Comparison of ENCODE assay signal across 24 mouse cellular contexts in the genomic region with DNA sequence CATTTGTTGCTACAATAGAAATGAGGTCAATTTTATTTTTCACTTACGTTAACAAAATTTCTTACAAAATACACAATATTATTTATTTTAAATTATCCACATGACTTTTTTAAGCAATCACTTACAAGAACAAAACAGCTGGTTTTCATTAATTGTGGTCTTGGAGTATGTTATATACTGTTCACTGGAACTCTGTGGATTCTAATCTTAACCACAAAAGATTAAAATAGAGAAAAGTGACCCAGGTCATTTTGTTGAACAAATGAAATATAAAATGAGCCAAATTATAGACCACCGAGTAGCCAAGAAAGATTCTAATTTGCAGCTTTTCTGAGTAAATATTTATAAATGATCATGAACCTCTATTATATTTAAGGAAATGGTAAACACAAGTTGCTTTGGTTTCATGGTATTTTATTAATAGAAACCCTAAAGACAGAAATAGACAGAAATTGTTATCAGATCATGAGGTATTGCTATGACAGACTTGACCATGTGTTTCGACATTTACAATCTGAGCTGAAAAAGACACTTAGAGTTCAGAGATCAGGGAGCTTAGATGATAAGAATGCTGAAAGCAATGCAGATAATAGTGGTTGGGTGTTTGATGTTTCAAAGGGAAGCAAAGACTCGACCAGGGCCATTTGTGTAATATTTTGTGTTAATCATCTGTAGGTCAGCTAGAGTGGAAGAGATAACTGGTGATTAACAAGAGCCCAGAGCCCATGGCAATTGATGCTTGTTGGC. TPM values are rescaled to one million over a fixed set of nuclear protein-coding genes. Genes with fewer than 3 reads are reported as not detected.
DNase-seq lines count a peak whose midpoint lies in the region; ATAC-seq and TF ChIP-seq lines count a peak whose summit lies in the region.
"Had no signal": no experiment of that assay in that cellular context is flagged by ENCODE, and none has a peak within 500 bp of the region (broad histone marks: within the 10 kb centered on the region; RNA-seq: fewer than 3 reads in every experiment).

No protein-coding gene starts in this region.

- TF ChIP-seq CTCF in gastrocnemius, adult 2 months (IDR thresholded peaks at IDR 0.05): no peak
- TF ChIP-seq CTCF in lung, embryonic 14.5 days (IDR thresholded peaks at IDR 0.05; ENCODE audit: low read depth): no peak
- TF ChIP-seq CTCF in lung, adult 2 months (IDR thresholded peaks at IDR 0.05; ENCODE audit: insufficient read depth, low read length): no peak
- TF ChIP-seq CTCF in lung, postnatal 0 days (IDR thresholded peaks at IDR 0.05): no peak

- no peak overlapping the region for H3K4me2 ChIP-seq in lung, embryonic 14.5 days
- H3K4me2 ChIP-seq in lung, postnatal 0 days (replicated peaks; ENCODE audit: low read depth, low read length): no peak overlapping the region
- no peak overlapping the region for H3K4me2 ChIP-seq in forebrain, embryonic 13.5 days
- H3K4me2 ChIP-seq: embryonic facial prominence, embryonic 13.5 days; heart, embryonic 11.5 days; hindbrain, embryonic 12.5 days; hindbrain, embryonic 15.5 days had no signal

- no peak overlapping the region for H3K9ac ChIP-seq in lung, embryonic 14.5 days
- H3K9ac ChIP-seq in lung, postnatal 0 days (replicated peaks; ENCODE audit: low read depth): no peak overlapping the region
- H3K9ac ChIP-seq in forebrain, embryonic 13.5 days: no peak overlapping the region
- H3K9ac ChIP-seq: embryonic facial prominence, embryonic 13.5 days; forebrain, postnatal 0 days; hindbrain, embryonic 12.5 days; hindbrain, embryonic 15.5 days had no signal

- intact Hi-C loops in gastrocnemius, adult 2 months (cut with DNase I): no loop called here

- ATAC-seq in lung, embryonic 14.5 days (ENCODE audit: insufficient read depth): peak; percentile 89; the same call in 1 of the 2 replicates
- ATAC-seq in lung, postnatal 0 days: no peak
- no peak for ATAC-seq in forebrain, embryonic 13.5 days
- ATAC-seq: forebrain, embryonic 14.5 days; forebrain, postnatal 0 days; Patski had no signal

- WGBS in lung, embryonic 14.5 days: 30% methylated on average over 4 of the region's 4 CpGs
- 42% methylated on average over 4 of the region's 4 CpGs for WGBS in lung, adult 2 months
- 37% methylated on average over 4 of the region's 4 CpGs for WGBS in lung, postnatal 0 days
- WGBS in forebrain, embryonic 13.5 days: 64% methylated on average over 4 of the region's 4 CpGs

- TF ChIP-seq EP300 in lung, postnatal 0 days (IDR thresholded peaks at IDR 0.05): no peak

- no peak for TF ChIP-seq POLR2A in lung, adult 2 months (IDR thresholded peaks at IDR 0.05; ENCODE audit: borderline replicate concordance, extremely low read depth, low read depth, low read length)

- H3K27me3 ChIP-seq in lung, embryonic 14.5 days (ENCODE audit: insufficient read depth, low read length): no peaks in the 10 kb centered on the region
- no peaks in the 10 kb centered on the region for H3K27me3 ChIP-seq in lung, postnatal 0 days (replicated peaks; ENCODE audit: insufficient read depth, low read length)
- no peaks in the 10 kb centered on the region for H3K27me3 ChIP-seq in forebrain, embryonic 13.5 days
- H3K27me3 ChIP-seq: embryonic facial prominence, embryonic 13.5 days; hindbrain, embryonic 12.5 days; hindbrain, embryonic 15.5 days had no signal

- DNase-seq in gastrocnemius, adult 2 months: no peak
- DNase-seq in gastrocnemius, postnatal 4 days (ENCODE audit: low spot score in 2 of 2): no peak
- DNase-seq in lung, embryonic 14.5 days: peak; percentile 57
- DNase-seq in lung, adult 2 months: no peak
- peak; percentile 46 for DNase-seq in lung, postnatal 0 days (ENCODE audit: low spot score)
- no peak for DNase-seq in lung, postnatal 4 days
- DNase-seq in adipocyte (ENCODE audit: low spot score): peak; percentile 4
- DNase-seq: adrenal gland, postnatal 14 days; cerebellum, adult 11 months; cerebellum, adult 2 months; cerebellum, adult 9-11 months; cerebellum, postnatal 25 days; forebrain, postnatal 0 days; gastrocnemius, postnatal 10 days; gastrocnemius, postnatal 36 days; heart, adult 11 months had no signal

- no peaks in the 10 kb centered on the region for H3K9me3 ChIP-seq in lung, embryonic 14.5 days (ENCODE audit: low read depth, low read length)
- no peaks in the 10 kb centered on the region for H3K9me3 ChIP-seq in lung, postnatal 0 days (ENCODE audit: low read length)
- H3K9me3 ChIP-seq in forebrain, embryonic 13.5 days (replicated peaks): no peaks in the 10 kb centered on the region
- H3K9me3 ChIP-seq: embryonic facial prominence, embryonic 13.5 days; forebrain, embryonic 10.5 days; hindbrain, embryonic 12.5 days; hindbrain, embryonic 15.5 days had no signal

- no peak overlapping the region for H3K4me3 ChIP-seq in gastrocnemius, adult 2 months
- H3K4me3 ChIP-seq in lung, embryonic 14.5 days (ENCODE audit: low read depth, low read length): no peak overlapping the region
- no peak overlapping the region for H3K4me3 ChIP-seq in lung, adult 2 months (replicated peaks; ENCODE audit: extremely low read depth, low read depth, low read length)
- no peak overlapping the region for H3K4me3 ChIP-seq in lung, postnatal 0 days (ENCODE audit: low read depth, low read length)
- H3K4me3 ChIP-seq in forebrain, embryonic 13.5 days: no peak overlapping the region
- H3K4me3 ChIP-seq: embryonic facial prominence, embryonic 13.5 days; forebrain, embryonic 10.5 days; hindbrain, embryonic 12.5 days; hindbrain, embryonic 15.5 days had no signal

- no peaks in the 10 kb centered on the region for H3K36me3 ChIP-seq in lung, embryonic 14.5 days (ENCODE audit: insufficient read depth)
- no peaks in the 10 kb centered on the region for H3K36me3 ChIP-seq in lung, postnatal 0 days (ENCODE audit: insufficient read depth, low read length)
- H3K36me3 ChIP-seq in forebrain, embryonic 13.5 days (ENCODE audit: poor library complexity, severe bottlenecking): no peaks in the 10 kb centered on the region
- H3K36me3 ChIP-seq: embryonic facial prominence, embryonic 13.5 days; forebrain, embryonic 10.5 days; hindbrain, embryonic 12.5 days; hindbrain, embryonic 15.5 days had no signal

- H3K27ac ChIP-seq in gastrocnemius, adult 2 months: peak overlapping the region; percentile 20; the same call in 1 of the 2 replicates
- H3K27ac ChIP-seq in lung, embryonic 14.5 days (ENCODE audit: low read depth): no peak overlapping the region
- H3K27ac ChIP-seq in lung, postnatal 0 days (ENCODE audit: low read length): no peak overlapping the region
- no peak overlapping the region for H3K27ac ChIP-seq in forebrain, embryonic 13.5 days
- H3K27ac ChIP-seq: embryonic facial prominence, embryonic 13.5 days; forebrain, embryonic 10.5 days; hindbrain, embryonic 12.5 days; hindbrain, embryonic 15.5 days had no signal

- H3K4me1 ChIP-seq in lung, embryonic 14.5 days (ENCODE audit: insufficient read depth): no peaks in the 10 kb centered on the region
- H3K4me1 ChIP-seq in lung, adult 2 months (ENCODE audit: control insufficient read depth, insufficient read depth, low read length): no peaks in the 10 kb centered on the region
- H3K4me1 ChIP-seq in lung, postnatal 0 days (ENCODE audit: insufficient read depth, low read depth, low read length): no peaks in the 10 kb centered on the region
- H3K4me1 ChIP-seq in forebrain, embryonic 13.5 days: no peaks in the 10 kb centered on the region
- H3K4me1 ChIP-seq: embryonic facial prominence, embryonic 13.5 days; forebrain, embryonic 10.5 days; hindbrain, embryonic 12.5 days; hindbrain, embryonic 15.5 days had no signal

RNA-seq across cellular contexts. Expression of gene Thoc2, which starts 35.5 kb away (rescaled TPM):
- 10 to 100 TPM; 23.7 to 30.0 TPM for total RNA-seq in gastrocnemius, adult 2 months (2021)
- total RNA-seq in gastrocnemius, postnatal 4 days (2021): 10 to 100 TPM; 54.3 to 55.8 TPM
- polyA plus RNA-seq in lung, embryonic 14.5 days (2014; fragmentation: Nextera tagmentation; extraction: Ambion mirVana): 87.6 and 89.0 TPM in 2 replicates
- 3.9 and 9.5 TPM in 2 replicates for polyA plus RNA-seq in lung, adult 2 months (2012; rRNA removed)
- polyA plus RNA-seq in lung, postnatal 0 days (2015; fragmentation: Nextera tagmentation; extraction: Ambion mirVana): 58.0 and 69.8 TPM in 2 replicates
- polyA plus RNA-seq in forebrain, embryonic 13.5 days (2015; fragmentation: Nextera tagmentation; extraction: Ambion mirVana): 99.1 and 99.4 TPM in 2 replicates

Comparison
In these comparisons a context has a peak if more than half of its experiments do, and no peak if none do; other contexts are left out.
1. DNase-seq: peak in lung, embryonic 14.5 days (single experiment), lung, postnatal 0 days (single experiment) and adipocyte (single experiment); none in gastrocnemius, adult 2 months (single experiment), gastrocnemius, postnatal 4 days (0 of 2), lung, adult 2 months (single experiment) and lung, postnatal 4 days (0 of 2).